Mouse (Mus musculus) embryonic facial prominence, embryonic 15.5 days (tissue): ENCODE results near the gene Mctp2. TPM values are rescaled to one million over a fixed set of nuclear protein-coding genes. Genes with fewer than 3 reads are reported as not detected.

Experiments used
- ATAC-seq: fragments of 200-750 bp; cut with Nextera tagmentation; 2 replicates; pipeline ENCODE4 v1.8.0; 2017; ENCODE audit warnings: low read depth, moderate TSS enrichment; ENCODE audit not compliant: insufficient number of reproducible peaks, low FRiP score, low TSS enrichment
- H3K27ac ChIP-seq: fragments of 300-500 bp; sonication (generic); replicated peaks from 2 replicates; pipeline ENCODE4 v1.5.1; 2015; ENCODE audit warnings: mild to moderate bottlenecking, inconsistent platforms
- H3K27me3 ChIP-seq: fragments of 300-500 bp; sonication (generic); 2 replicates; pipeline ENCODE4 v1.6.1; 2015; ENCODE audit warnings: inconsistent platforms
- H3K36me3 ChIP-seq: fragments of 300-500 bp; sonication (generic); 2 replicates; pipeline ENCODE4 v1.6.1; 2015; ENCODE audit warnings: mild to moderate bottlenecking, inconsistent platforms
- H3K4me1 ChIP-seq: fragments of 300-500 bp; sonication (generic); 2 replicates; pipeline ENCODE4 v1.6.1; 2015; ENCODE audit warnings: inconsistent platforms
- H3K4me2 ChIP-seq: fragments of 300-500 bp; sonication (generic); replicated peaks from 2 replicates; pipeline ENCODE4 v1.6.1; 2015; ENCODE audit warnings: mild to moderate bottlenecking, inconsistent platforms
- H3K4me3 ChIP-seq: fragments of 300-500 bp; sonication (generic); replicated peaks from 2 replicates; pipeline ENCODE4 v1.5.1; 2015; ENCODE audit warnings: mild to moderate bottlenecking, inconsistent platforms
- H3K9ac ChIP-seq: fragments of 300-500 bp; sonication (generic); 2 replicates; pipeline ENCODE4 v1.6.1; 2015; ENCODE audit warnings: inconsistent platforms
- H3K9me3 ChIP-seq: fragments of 300-500 bp; sonication (generic); replicated peaks from 2 replicates; pipeline ENCODE4 v1.6.1; 2016; ENCODE audit warnings: inconsistent platforms
- WGBS: fragments of 180-500 bp; shearing (Covaris S2); methylation state at CpG from one replicate; pipeline ENCODE4 v1.1.7; 2015; 5-methylcytosine and 5-hydroxymethylcytosine counted together
- polyA plus RNA-seq: library from polyadenylated mRNA; unstranded; fragments of >200 nt; fragmentation: Nextera tagmentation; extraction: Ambion mirVana; gene quantifications from 2 replicates; pipeline ENCODE4 v1.2.1, GENCODE M21; 2015

The Mctp2 gene
- polyA plus RNA-seq, 1 experiment from 2014 or later = 1.7 TPM

DNA sequence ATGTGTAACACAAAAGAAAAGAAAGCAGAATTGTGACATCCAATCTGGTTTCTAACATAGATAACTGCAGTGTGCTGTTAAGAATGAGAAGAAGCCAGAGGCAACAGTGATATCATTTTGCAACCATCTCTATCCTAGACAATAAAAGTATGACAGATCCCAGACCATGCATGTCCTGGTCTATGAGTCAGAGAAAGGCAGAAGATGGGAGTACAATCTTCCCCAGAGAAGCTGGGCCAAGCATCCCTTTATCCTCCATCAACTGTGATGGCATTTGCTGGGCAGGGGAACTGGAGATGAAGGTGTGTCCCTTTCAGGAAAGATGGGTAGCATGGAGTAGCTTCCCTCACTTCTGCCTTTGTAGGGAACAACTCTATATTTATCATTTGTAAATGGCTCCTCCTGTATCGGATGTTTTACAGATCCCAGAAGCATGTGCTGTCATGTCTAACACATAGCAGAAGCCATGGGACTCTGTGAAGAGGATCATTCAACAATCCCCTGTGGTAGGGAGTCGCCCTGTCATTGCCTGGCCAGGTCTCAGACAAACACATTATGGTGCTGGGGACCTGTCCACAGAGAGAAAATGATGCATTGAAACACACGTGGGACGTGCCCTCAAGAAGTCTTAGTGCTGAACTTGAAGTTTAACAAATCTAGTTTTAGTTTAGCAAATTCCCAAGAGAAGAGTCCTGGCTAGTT is 188.9 kb downstream of the Mctp2 start:
- Histone ChIP-seq H3K36me3 (no peaks in the 10 kb centered on the region), H3K9ac (no peak overlapping the region)

GRCm38 (mm10) chr7:72115073-72115472 is 191.3 kb downstream of the Mctp2 start:
- H3K36me3 ChIP-seq = no peaks in the 10 kb centered on the region
- no peak for ATAC-seq
- no peak overlapping the region for H3K4me3 ChIP-seq
- H3K4me1 ChIP-seq = no peaks in the 10 kb centered on the region
- no peak overlapping the region for H3K27ac ChIP-seq
- H3K9ac ChIP-seq = no peak overlapping the region
- no peaks in the 10 kb centered on the region for H3K27me3 ChIP-seq
- H3K4me2 ChIP-seq = no peak overlapping the region
- H3K9me3 ChIP-seq = no peaks in the 10 kb centered on the region
- WGBS = 95% methylated on average over 2 of the region's 2 CpGs

More for the DNA sequence above, 188.9 kb downstream of the Mctp2 start:
- Histone ChIP-seq H3K4me1 (no peaks in the 10 kb centered on the region), H3K4me2 (no peak overlapping the region), H3K27ac (no peak overlapping the region), H3K9me3 (no peaks in the 10 kb centered on the region), H3K27me3 (no peaks in the 10 kb centered on the region), H3K4me3 (no peak overlapping the region)
- WGBS = 71% methylated on average over 4 of the region's 4 CpGs
- no peak for ATAC-seq

DNA sequence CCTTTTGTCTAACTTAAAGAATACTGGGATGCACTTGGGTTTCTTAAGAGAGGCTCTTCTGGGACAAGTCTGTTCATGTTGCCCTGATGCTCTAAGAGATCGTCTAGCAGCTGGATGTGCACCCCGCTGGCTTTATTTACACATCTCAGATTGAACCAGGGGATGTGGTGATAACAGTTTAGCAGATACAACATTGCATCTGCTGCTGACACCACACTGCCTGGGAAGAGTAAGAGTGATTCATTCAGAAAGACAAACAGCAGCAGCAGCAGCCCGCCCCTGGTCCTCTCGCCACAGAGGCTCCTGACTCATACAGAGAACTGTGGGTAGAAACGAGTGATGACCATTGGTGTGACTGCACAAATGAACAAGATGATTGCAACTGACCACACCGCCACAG is 195.8 kb downstream of the Mctp2 start:
- no peak for ATAC-seq
- no peaks in the 10 kb centered on the region for H3K4me1 ChIP-seq
- H3K9me3 ChIP-seq = no peaks in the 10 kb centered on the region
- no peak overlapping the region for H3K4me3 ChIP-seq
- no peak overlapping the region for H3K27ac ChIP-seq
- 72% methylated on average over 6 of the region's 6 CpGs for WGBS
- H3K9ac ChIP-seq = no peak overlapping the region
- H3K36me3 ChIP-seq = no peaks in the 10 kb centered on the region
- no peak overlapping the region for H3K4me2 ChIP-seq
- no peaks in the 10 kb centered on the region for H3K27me3 ChIP-seq

DNA sequence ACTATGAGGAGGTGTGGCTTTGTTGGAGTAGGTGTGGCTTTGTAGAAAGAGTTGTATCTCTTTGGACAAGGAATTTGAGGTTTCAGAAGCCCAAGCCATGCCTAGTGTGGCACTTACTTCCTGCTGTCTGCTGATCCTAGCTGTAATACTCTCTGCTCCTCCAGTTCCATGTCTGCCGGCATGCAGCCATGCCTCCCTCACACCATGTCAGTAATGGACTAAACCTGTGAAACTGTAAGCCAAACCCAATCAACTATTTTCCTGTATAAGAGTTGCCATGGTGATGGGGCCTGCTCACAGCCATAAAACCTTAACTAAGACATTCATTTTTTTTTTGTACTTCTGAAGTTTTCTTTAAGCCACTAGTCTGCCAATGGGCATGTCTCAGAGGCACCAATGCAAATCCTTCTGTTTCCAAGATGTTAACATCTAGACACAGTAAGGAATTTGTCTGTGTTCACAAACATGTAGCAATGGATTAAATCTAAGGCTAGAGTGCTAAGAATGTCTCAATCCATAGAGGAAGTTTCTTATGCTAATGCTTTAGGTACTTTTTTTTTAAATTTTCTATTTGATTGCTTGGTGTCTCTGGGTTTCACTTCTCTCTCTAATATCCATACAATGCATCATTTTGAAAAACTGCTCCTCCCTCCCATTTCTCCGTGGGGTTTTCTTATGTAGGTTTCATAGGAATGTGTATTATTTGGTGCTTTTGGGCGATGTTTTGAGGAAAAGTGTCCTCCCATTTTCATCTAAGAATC is 197.6 kb downstream of the Mctp2 start:
- Histone ChIP-seq H3K27me3 (no peaks in the 10 kb centered on the region), H3K9me3 (no peaks in the 10 kb centered on the region), H3K4me3 (no peak overlapping the region), H3K4me1 (no peaks in the 10 kb centered on the region), H3K36me3 (no peaks in the 10 kb centered on the region), H3K27ac (no peak overlapping the region), H3K9ac (no peak overlapping the region), H3K4me2 (no peak overlapping the region)
- no peak for ATAC-seq
- 79% methylated on average over 3 of the region's 3 CpGs for WGBS

DNA sequence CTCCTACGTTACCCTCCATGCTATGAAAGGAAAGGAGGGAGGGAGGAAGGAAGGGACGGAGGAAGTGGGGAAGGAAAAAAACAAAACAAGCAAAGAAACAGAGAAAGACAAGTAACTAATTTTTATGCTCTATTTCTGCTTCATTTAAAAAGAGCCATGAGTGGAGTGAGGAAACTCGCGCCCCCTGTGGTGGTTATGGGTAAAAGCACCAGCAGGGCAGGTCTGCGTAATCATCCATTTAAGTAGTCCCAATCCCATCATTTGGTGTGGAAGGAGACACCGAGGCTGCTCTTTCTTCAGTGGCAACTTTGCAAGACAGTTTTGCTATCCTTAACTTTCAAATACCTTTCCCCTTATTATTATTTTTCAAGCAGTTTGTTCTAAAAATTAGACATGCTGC is 202.2 kb downstream of the Mctp2 start:
- WGBS = 48% methylated on average over 6 of the region's 6 CpGs
- no peaks in the 10 kb centered on the region for H3K36me3 ChIP-seq
- no peaks in the 10 kb centered on the region for H3K27me3 ChIP-seq
- no peak overlapping the region for H3K4me2 ChIP-seq
- no peak overlapping the region for H3K27ac ChIP-seq
- no peak overlapping the region for H3K9ac ChIP-seq
- no peak for ATAC-seq
- H3K4me3 ChIP-seq = no peak overlapping the region
- no peaks in the 10 kb centered on the region for H3K4me1 ChIP-seq
- no peaks in the 10 kb centered on the region for H3K9me3 ChIP-seq

DNA sequence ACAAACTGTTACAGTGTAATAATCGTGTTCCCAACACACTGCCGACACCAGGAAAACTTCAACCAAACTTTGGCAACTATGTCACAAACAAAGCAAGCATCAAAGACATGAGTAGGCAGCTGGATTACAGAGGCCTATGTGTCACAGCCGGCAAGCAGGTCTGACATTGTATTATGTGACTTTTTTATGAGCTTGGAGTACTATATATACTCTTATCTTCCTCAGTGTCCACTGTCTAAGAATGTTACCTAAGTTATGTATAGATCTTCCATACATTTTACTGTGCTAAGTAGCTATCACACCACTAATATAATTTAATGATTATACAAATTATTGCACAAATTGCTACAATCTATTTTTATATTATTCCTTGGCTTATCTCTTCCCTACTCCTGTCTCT is 202.8 kb downstream of the Mctp2 start:
- WGBS = 71% methylated on average over 3 of the region's 3 CpGs
- Histone ChIP-seq H3K4me3 (no peak overlapping the region), H3K9ac (no peak overlapping the region), H3K9me3 (no peaks in the 10 kb centered on the region), H3K27me3 (no peaks in the 10 kb centered on the region), H3K36me3 (no peaks in the 10 kb centered on the region), H3K4me1 (no peaks in the 10 kb centered on the region), H3K4me2 (no peak overlapping the region), H3K27ac (no peak overlapping the region)
- no peak for ATAC-seq

DNA sequence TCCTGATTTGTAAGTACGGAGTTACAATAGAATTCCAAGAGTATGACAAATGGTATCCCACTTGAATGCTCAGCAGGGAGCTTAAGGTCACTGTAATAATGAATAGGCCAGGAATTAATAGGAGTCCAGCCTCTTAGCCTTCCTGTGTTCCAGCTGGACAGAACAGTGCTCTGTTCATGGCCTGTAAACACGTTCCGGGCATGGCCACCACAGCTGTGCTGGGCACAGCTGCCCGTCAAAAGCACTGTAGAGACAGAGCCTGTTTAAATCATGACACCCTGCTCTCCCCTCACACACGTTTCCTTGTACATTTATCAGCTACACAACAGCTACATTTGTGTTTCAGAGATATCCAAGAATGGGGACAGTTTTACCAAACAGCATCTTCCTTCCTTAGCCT is 205.7 kb downstream of the Mctp2 start:
- H3K4me1 ChIP-seq = no peaks in the 10 kb centered on the region
- H3K27me3 ChIP-seq = no peaks in the 10 kb centered on the region
- H3K9ac ChIP-seq = no peak overlapping the region
- no peak overlapping the region for H3K4me3 ChIP-seq
- no peak for ATAC-seq
- H3K36me3 ChIP-seq = no peaks in the 10 kb centered on the region
- WGBS = 74% methylated on average over 5 of the region's 5 CpGs
- H3K9me3 ChIP-seq = no peaks in the 10 kb centered on the region
- no peak overlapping the region for H3K4me2 ChIP-seq
- no peak overlapping the region for H3K27ac ChIP-seq

- WGBS = 93% methylated on average over 6 of the region's 6 CpGs
Measured at GRCm38 (mm10) chr7:72098603-72099002, 207.8 kb downstream of the Mctp2 start.

DNA sequence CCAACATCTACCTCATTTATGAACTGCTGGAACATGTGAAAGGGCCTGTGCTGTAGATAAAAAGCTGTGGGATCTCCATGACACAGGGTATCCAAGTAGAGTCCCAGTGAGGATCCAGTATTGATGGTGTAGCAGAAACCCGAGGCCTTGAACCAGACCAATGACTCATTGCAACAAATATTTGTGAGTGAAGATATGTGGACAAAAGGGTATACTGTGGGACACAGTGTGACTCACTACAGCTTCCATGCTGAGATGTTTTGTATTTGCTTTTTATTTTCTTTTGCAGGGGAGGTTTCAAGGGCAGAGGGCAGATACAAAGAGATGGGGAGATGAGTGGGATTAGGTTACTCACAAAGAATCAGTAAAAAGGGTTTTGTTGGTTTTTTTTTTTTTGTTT is 209.4 kb downstream of the Mctp2 start:
- Histone ChIP-seq H3K4me1 (no peaks in the 10 kb centered on the region), H3K4me3 (no peak overlapping the region), H3K27me3 (no peaks in the 10 kb centered on the region), H3K27ac (no peak overlapping the region), H3K4me2 (no peak overlapping the region), H3K9ac (no peak overlapping the region), H3K36me3 (no peaks in the 10 kb centered on the region), H3K9me3 (no peaks in the 10 kb centered on the region)
- ATAC-seq = no peak
- 64% methylated on average over 1 of the region's 1 CpGs for WGBS

More at GRCm38 (mm10) chr7:72098603-72099002, 207.8 kb downstream of the Mctp2 start:
- no peak overlapping the region for H3K4me3 ChIP-seq
- H3K4me1 ChIP-seq = no peaks in the 10 kb centered on the region
- H3K27ac ChIP-seq = no peak overlapping the region
- no peak for ATAC-seq
- H3K27me3 ChIP-seq = no peaks in the 10 kb centered on the region
- no peak overlapping the region for H3K4me2 ChIP-seq
- H3K9ac ChIP-seq = no peak overlapping the region
- no peaks in the 10 kb centered on the region for H3K9me3 ChIP-seq
- H3K36me3 ChIP-seq = no peaks in the 10 kb centered on the region

DNA sequence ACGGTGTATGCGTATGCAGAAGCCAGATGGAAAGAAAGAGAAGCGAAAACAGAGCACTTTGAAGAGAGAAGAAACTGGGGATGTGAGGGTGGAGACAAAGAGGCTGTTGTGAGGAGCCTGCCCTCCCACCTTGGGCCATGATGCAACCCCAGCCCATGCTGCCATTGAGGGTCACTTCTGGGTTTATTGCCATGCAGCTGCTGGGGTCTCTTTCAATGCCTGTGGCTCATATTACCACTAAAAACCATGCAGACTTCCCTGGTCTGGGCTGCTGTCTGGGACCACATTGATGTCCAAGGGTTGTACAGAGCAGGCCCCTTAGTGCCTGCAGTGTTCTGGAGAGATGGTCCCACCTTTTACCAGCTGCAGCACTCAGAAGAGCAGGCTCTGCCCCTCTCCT is 210.0 kb downstream of the Mctp2 start:
- no peaks in the 10 kb centered on the region for H3K9me3 ChIP-seq

GRCm38 (mm10) chr7:72089463-72090175 is 216.8 kb downstream of the Mctp2 start:
- H3K9ac ChIP-seq = no peak overlapping the region
- H3K4me2 ChIP-seq = no peak overlapping the region
- H3K27ac ChIP-seq = no peak overlapping the region
- H3K36me3 ChIP-seq = no peaks in the 10 kb centered on the region
- WGBS = 72% methylated on average over 3 of the region's 3 CpGs
- no peaks in the 10 kb centered on the region for H3K27me3 ChIP-seq
- no peaks in the 10 kb centered on the region for H3K9me3 ChIP-seq
- ATAC-seq = no peak
- H3K4me3 ChIP-seq = no peak overlapping the region
- H3K4me1 ChIP-seq = no peaks in the 10 kb centered on the region

More for the DNA sequence above, 210.0 kb downstream of the Mctp2 start:
- no peaks in the 10 kb centered on the region for H3K36me3 ChIP-seq
- no peak overlapping the region for H3K4me2 ChIP-seq
- no peaks in the 10 kb centered on the region for H3K27me3 ChIP-seq
- H3K4me3 ChIP-seq = no peak overlapping the region
- no peak overlapping the region for H3K27ac ChIP-seq
- no peaks in the 10 kb centered on the region for H3K4me1 ChIP-seq
- ATAC-seq = no peak
- 42% methylated on average over 3 of the region's 3 CpGs for WGBS
- H3K9ac ChIP-seq = no peak overlapping the region
